Mouse (Mus musculus): ENCODE measurements around the gene Olfr1510. TPM values are rescaled to one million over a fixed set of nuclear protein-coding genes. Genes with fewer than 3 reads are reported as not detected.

Gene Olfr1510
- polyA plus RNA-seq, 1 experiment: not detected

DNA sequence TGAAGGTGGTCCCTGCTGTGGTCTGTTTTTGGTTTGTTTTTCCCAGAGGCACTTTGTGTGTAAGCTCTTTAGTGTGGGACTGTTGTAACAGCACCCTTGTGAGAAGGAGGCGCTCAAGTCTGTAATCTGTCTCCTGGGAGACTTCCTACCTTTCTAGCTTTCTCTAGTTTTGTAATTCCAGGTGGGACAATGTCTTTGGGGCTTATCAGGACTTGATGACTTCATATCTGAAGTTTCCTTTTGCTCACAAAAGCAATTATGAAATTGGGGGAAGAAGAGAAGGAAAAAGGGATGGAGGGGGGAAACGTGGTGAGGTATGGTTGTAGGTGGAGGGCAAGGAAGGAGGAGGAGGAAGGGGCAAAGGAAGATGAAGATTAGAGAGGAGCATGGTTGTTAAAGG is 35.1 kb downstream of the Olfr1510 start, which contains the start of gene Olfr1512:
TSS of gene Olfr1512 (minus strand) at position 101 of the 400 bp plus-strand sequence.
- H3K4me1 ChIP-seq (ENCODE audit: control insufficient read depth, insufficient read depth, insufficient read length): no peaks in the 10 kb centered on the region
- 83% methylated on average over 2 of the region's 2 CpGs for WGBS
- no peak within 1 kb of the TSS for H3K27ac ChIP-seq (ENCODE audit: insufficient read depth, low read length)
- TF ChIP-seq POLR2A (IDR thresholded peaks at IDR 0.05; ENCODE audit: low read depth, low read length): no peak
- no peak for TF ChIP-seq CTCF (IDR thresholded peaks at IDR 0.05; ENCODE audit: extremely low read depth, insufficient read depth, insufficient read length, insufficient replicate concordance)
- no peak within 1 kb of the TSS for H3K4me3 ChIP-seq (ENCODE audit: extremely low read depth, insufficient read depth, insufficient read length)
- no peak for DNase-seq (ENCODE audit: low read depth in 1 of 2, low spot score in 2 of 2)
- H3K27me3 ChIP-seq (ENCODE audit: control insufficient read depth, insufficient read depth, low read length): no peaks in the 10 kb centered on the region
- no peaks in the 10 kb centered on the region for H3K36me3 ChIP-seq (ENCODE audit: control insufficient read depth, insufficient read depth, low read length)

- Histone ChIP-seq H3K36me3 (ENCODE audit: control insufficient read depth, insufficient read depth, low read length) (no peaks in the 10 kb centered on the region), H3K27me3 (ENCODE audit: control insufficient read depth, insufficient read depth, low read length) (no peaks in the 10 kb centered on the region), H3K27ac (ENCODE audit: insufficient read depth, low read length) (no peak overlapping the region), H3K4me1 (ENCODE audit: control insufficient read depth, insufficient read depth, insufficient read length) (no peaks in the 10 kb centered on the region), H3K4me3 (ENCODE audit: extremely low read depth, insufficient read depth, insufficient read length) (no peak overlapping the region)
- 83% methylated on average over 3 of the region's 3 CpGs for WGBS
- DNase-seq (ENCODE audit: low read depth in 1 of 2, low spot score in 2 of 2): no peak
- TF ChIP-seq CTCF (IDR thresholded peaks at IDR 0.05; ENCODE audit: extremely low read depth, insufficient read depth, insufficient read length, insufficient replicate concordance): no peak
- TF ChIP-seq POLR2A (IDR thresholded peaks at IDR 0.05; ENCODE audit: low read depth, low read length): no peak
Measured at GRCm38 (mm10) chr14:52368741-52369140, 45.4 kb downstream of the Olfr1510 start.

Other genes with a start within 250 kb of the Olfr1510 start
- gene Supt16, start 217.0 kb downstream of the Olfr1510 start, polyA plus RNA-seq (2012; rRNA removed): 7.7 and 8.7 TPM in 2 replicates
- gene Chd8, start 156.6 kb downstream of the Olfr1510 start, polyA plus RNA-seq (2012; rRNA removed): 33.2 and 34.2 TPM in 2 replicates
- gene Tox4, start 135.2 kb downstream of the Olfr1510 start, polyA plus RNA-seq (2012; rRNA removed): 27.5 and 31.0 TPM in 2 replicates
- gene Rab2b, start 134.8 kb downstream of the Olfr1510 start, polyA plus RNA-seq (2012; rRNA removed): 6.5 and 7.3 TPM in 2 replicates
- gene Mettl3, start 109.2 kb downstream of the Olfr1510 start, polyA plus RNA-seq (2012; rRNA removed): 24.1 and 26.2 TPM in 2 replicates
- 4.6 and 5.0 TPM in 2 replicates for gene Sall2, start 85.6 kb downstream of the Olfr1510 start, polyA plus RNA-seq (2012; rRNA removed)
- not detected in 2 replicates for gene Olfr1513, start 58.0 kb downstream of the Olfr1510 start, polyA plus RNA-seq (2012; rRNA removed)
- gene Olfr1512, start 35.2 kb downstream of the Olfr1510 start, polyA plus RNA-seq (2012; rRNA removed): not detected in 2 replicates
- gene Olfr1511, start 17.0 kb downstream of the Olfr1510 start, polyA plus RNA-seq (2012; rRNA removed): not detected in 2 replicates
- not detected in 2 replicates for gene Olfr1509, start 28.6 kb upstream of the Olfr1510 start, polyA plus RNA-seq (2012; rRNA removed)
- gene Olfr1508, start 53.1 kb upstream of the Olfr1510 start, polyA plus RNA-seq (2012; rRNA removed): not detected in 2 replicates
- not detected in 2 replicates for gene Olfr1507, start 81.4 kb upstream of the Olfr1510 start, polyA plus RNA-seq (2012; rRNA removed)